Mouse (Mus musculus): ENCODE measurements at regions not wholly inside any gene's neighbourhood (a gene's known extent, or its start where the extent isn't known, plus 50 kb on each side); places are given as distances from the start of the nearest gene placed in this dataset.

DNA sequence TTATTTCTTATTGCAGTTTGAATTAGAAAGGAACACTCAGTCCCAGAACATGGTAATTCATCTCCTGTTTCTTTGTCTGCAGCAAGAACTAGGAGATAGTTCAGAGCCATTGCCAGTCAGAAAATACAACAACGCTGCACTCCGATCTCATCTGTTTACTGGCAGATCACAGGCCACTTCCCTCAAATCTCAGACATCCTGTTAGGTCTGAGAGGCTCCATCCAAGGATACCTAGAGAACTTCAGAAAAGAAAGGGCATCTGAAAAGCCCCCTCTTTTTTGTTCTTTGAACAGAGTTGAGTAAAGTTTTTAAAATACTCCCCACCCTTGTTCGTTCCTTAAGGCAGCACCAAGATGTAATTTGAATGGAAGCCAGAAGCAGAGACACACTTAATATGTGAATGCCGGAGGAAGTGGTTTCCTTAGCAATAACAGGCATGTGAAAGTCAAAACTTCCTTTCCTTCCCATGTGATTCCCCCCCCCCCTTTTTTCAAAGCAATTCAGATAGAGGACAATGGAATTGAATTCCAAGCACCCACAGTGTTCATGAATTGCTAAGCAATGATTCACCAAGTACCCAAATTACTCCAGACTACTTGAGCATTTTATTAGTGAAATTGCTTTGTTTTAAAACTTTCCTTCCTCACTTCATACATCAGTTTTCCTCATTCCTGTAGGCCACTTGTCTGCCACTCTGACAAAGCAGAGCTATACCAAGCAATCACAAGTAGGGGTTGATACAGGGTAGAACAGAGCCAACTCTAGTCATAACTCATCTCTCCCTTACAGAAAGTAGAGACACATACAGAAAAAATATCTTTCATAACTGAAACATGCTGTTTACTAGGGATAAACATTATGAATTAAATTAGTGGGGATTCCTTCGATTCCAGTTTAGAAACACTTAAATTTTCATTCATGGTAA lies 100.7 kb upstream of the 4933415F23Rik start:
- TF ChIP-seq EP300 (IDR thresholded peaks at IDR 0.05; ENCODE audit: low read depth) (no peak), CTCF (IDR thresholded peaks at IDR 0.05; ENCODE audit: low read depth) (no peak)
